Mouse (Mus musculus) duodenum, adult 2 months (tissue): ENCODE measurements around the gene Slc25a40. TPM values are rescaled to one million over a fixed set of nuclear protein-coding genes. Genes with fewer than 3 reads are reported as not detected.

ENCODE experiments used
- polyA plus RNA-seq: library from polyadenylated mRNA; depleted of rRNA; stranded (reverse); fragments of >200 nt; gene quantifications from 2 replicates; pipeline ENCODE4 v1.2.3, GENCODE M21; 2012; ENCODE audit warnings: low replicate concordance; rRNA removed

The Slc25a40 gene
- polyA plus RNA-seq: 0.32 and 0.74 TPM in 2 replicates

DNA sequence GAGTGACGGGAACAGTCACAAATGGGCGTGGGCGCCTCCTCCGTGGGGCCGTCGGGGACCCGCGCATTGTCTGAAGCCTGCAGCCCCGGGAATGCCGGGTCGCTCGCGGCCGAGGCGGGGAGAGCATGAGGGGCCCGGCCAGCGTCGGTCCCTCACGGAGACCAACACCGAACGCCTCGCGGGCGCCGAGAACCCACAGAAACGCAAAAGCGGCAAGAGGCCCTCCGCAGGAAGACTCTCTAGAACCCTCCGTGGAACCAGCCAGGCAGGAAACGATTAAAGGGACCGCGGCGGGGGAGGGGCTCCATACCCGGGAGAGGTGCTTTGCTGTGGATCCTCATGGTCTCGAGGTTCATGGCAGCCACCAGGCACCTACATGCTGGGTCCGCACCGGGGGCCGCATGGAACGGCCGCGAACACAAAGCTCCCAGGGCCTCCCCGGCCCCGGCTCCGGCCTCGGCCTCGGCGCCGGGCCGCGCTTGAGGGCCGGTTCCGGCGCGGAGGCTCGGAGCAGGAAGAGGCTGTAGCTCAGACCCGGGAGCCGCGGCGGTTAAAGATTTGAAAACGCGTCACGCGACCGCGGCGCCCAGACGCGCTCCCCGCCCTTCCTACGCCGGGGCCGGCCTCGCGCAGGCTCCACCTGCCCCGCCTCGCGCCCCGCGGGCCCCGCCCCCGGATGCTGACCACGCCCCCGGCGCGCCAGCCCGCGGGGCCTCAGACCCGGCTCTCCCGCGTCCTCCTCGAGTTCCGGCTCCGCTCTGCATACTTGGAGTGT, at the start of gene Slc25a40, which contains the start of gene Dbf4:
Slc25a40 (plus strand) TSS at position 694 of the 775 bp plus-strand sequence.
Dbf4 (minus strand) TSS at position 560 of the 775 bp plus-strand sequence.

Other genes starting within 250 kb of the Slc25a40 start
- 0.02 and 0.34 TPM in 2 replicates for gene Adam22, start 54.7 kb upstream of the Slc25a40 start, polyA plus RNA-seq
- gene Dbf4, start 134 bp upstream of the Slc25a40 start, polyA plus RNA-seq: 5.1 and 6.2 TPM in 2 replicates
- gene Rundc3b, start 200.1 kb downstream of the Slc25a40 start, polyA plus RNA-seq: 1.3 and 2.9 TPM in 2 replicates
- 7.5 and 16.6 TPM in 2 replicates for gene Abcb1a, start 237.2 kb downstream of the Slc25a40 start, polyA plus RNA-seq